Mouse (Mus musculus): ENCODE measurements around the gene Pmp22.

DNA sequence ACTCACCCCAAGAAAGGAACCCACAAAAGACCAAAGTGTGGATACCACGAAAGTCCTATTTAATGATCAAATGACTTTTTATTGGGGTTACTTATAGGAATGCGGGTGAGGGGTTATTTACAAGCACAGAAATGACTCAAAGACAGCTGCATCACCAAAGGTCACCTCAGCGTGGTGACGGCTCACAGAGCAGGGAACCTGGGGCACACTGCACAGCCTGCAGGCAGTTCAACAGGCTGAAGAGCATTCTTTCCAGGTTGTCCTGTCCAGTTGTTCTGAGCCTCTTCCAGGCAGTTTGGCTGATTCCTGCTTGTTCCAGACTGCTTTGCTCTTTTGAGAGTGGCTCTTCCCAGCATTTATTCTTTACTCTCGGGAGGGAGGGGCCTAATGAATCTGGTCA lies 12.1 kb upstream of the Pmp22 start:
- TF ChIP-seq CTCF (IDR thresholded peaks at IDR 0.05; ENCODE audit: low read depth, low read length) (no peak), GATA1 (IDR thresholded peaks at IDR 0.05; ENCODE audit: borderline replicate concordance, low read length) (no peak), TAL1 (conservative IDR thresholded peaks at IDR 0.05; ENCODE audit: low read depth, low read length) (no peak)

Measured in G1E (cell line).